Mouse (Mus musculus) stomach, embryonic 14.5 days (tissue): ENCODE data around the gene Foxr1. TPM values are rescaled to one million over a fixed set of nuclear protein-coding genes. Genes with fewer than 3 reads are reported as not detected.
"Not testable (repeated sequence)": the region's sequence is repeated elsewhere in the genome, so short reads cannot be mapped to it uniquely, and the experiment has no call there.

ENCODE experiments used
- ATAC-seq: fragments of 200-750 bp; cut with Nextera tagmentation; 2 replicates; pipeline ENCODE4 v1.8.0; 2017; ENCODE audit warnings: low read depth, moderate TSS enrichment; ENCODE audit not compliant: insufficient number of reproducible peaks, insufficient read depth, low FRiP score
- H3K27ac ChIP-seq: fragments of 300-500 bp; sonication (generic); 2 replicates; pipeline ENCODE4 v1.5.1; 2014; ENCODE audit warnings: mild to moderate bottlenecking, low read length, moderate library complexity, mixed read lengths
- H3K27me3 ChIP-seq: fragments of 300-500 bp; sonication (generic); 2 replicates; pipeline ENCODE4 v1.6.1; 2014; ENCODE audit warnings: low read length, control low read depth, mixed read lengths; ENCODE audit not compliant: control insufficient read depth, insufficient read depth
- H3K36me3 ChIP-seq: fragments of 300-500 bp; sonication (generic); 2 replicates; pipeline ENCODE4 v1.6.1; 2014; ENCODE audit warnings: mild to moderate bottlenecking, control low read depth, low read length, moderate library complexity, mixed read lengths; ENCODE audit not compliant: control insufficient read depth, insufficient read depth
- H3K4me1 ChIP-seq: fragments of 300-500 bp; sonication (generic); 2 replicates; pipeline ENCODE4 v1.6.1; 2014; ENCODE audit warnings: low read length, control low read depth, mixed read lengths; ENCODE audit not compliant: control insufficient read depth, insufficient read depth
- H3K4me2 ChIP-seq: fragments of 300-500 bp; sonication (generic); replicated peaks from 2 replicates; pipeline ENCODE4 v1.6.1; 2014; ENCODE audit warnings: low read depth, low read length, control low read depth
- H3K4me3 ChIP-seq: fragments of 300-500 bp; sonication (generic); 2 replicates; pipeline ENCODE4 v1.5.1; 2014; ENCODE audit warnings: low read depth, low read length, control low read depth
- H3K9ac ChIP-seq: fragments of 300-500 bp; sonication (generic); replicated peaks from 2 replicates; pipeline ENCODE4 v1.6.1; 2014; ENCODE audit warnings: low read depth, mild to moderate bottlenecking, control low read depth, low read length, moderate library complexity, mixed read lengths
- H3K9me3 ChIP-seq: fragments of 300-500 bp; sonication (generic); 2 replicates; pipeline ENCODE4 v1.6.1; 2016; ENCODE audit warnings: low read depth, low read length, control low read depth; ENCODE audit not compliant: control insufficient read depth
- WGBS: fragments of 180-500 bp; shearing (Covaris S2); extraction: QIAGEN DNeasy Blood & Tissue Kit; methylation state at CpG from one replicate; pipeline ENCODE4 v1.1.7; 2014; 5-methylcytosine and 5-hydroxymethylcytosine counted together
- polyA plus RNA-seq: library from polyadenylated mRNA; unstranded; fragments of >200 nt; fragmentation: Nextera tagmentation; extraction: Ambion mirVana; gene quantifications from 2 replicates; pipeline ENCODE4 v1.2.1, GENCODE M21; 2014

Gene Foxr1
- polyA plus RNA-seq, 1 experiment from 2014 or later = not detected

DNA sequence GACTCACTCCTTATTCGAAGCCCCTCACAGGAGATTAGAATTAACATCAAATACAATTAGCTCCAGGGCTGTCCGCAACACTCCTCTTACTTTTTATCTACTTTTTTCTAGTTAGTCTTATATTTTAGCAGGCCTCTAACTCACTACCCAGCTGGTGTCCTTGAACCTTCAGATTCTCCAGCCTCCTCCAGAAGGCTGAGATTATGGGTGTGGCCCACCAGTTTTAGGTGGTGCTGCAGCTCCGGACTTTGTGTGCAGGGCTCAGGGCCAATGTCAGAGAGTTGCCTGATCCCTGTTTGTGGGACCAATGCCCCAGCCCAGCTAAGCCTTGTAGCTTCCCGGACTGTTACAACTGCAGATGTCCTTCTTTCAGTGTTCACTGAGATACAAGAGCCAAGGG, 17.4 kb downstream of the Foxr1 start:
- Histone ChIP-seq H3K4me2 (no peak overlapping the region), H3K36me3 (no peaks in the 10 kb centered on the region), H3K9me3 (no peaks in the 10 kb centered on the region), H3K27me3 (no peaks in the 10 kb centered on the region), H3K4me3 (no peak overlapping the region), H3K4me1 (no peaks in the 10 kb centered on the region), H3K9ac (no peak overlapping the region), H3K27ac (no peak overlapping the region)
- ATAC-seq = no peak
- 74% methylated on average over 4 of the region's 4 CpGs for WGBS

DNA sequence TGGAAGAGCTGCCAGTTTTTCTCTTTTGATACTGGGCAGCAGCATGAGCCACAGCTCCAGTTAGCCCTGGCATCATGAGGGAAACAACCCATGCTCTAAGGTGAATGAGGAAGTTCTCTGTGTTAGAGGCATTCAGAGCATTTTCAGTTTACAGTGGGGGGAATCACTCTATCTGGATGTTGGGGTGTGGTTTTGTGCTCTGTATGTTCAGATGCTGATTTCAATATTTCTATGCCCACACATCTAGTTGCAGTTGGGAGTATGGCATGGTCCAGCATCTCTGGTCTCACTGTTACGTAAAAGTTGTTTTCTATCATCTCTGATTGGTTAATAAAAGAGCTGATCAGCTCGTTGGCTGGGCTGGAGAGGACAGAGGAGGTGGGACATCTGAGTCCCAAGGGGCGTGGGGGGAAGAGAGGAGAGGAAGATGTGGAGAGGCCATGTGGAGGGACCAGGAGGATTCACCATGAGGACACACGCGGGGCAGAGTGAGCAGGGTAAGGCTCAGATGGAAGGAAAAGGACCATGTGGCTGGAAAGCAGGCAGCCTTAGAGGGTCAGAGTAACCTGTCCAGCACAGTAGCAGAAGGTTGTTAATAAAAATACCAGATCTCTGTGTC, 20.5 kb downstream of the Foxr1 start:
- WGBS = 71% methylated on average over 5 of the region's 5 CpGs
- Histone ChIP-seq H3K27me3 (no peaks in the 10 kb centered on the region), H3K4me1 (peaks cover 4% of the 10 kb centered on the region)

DNA sequence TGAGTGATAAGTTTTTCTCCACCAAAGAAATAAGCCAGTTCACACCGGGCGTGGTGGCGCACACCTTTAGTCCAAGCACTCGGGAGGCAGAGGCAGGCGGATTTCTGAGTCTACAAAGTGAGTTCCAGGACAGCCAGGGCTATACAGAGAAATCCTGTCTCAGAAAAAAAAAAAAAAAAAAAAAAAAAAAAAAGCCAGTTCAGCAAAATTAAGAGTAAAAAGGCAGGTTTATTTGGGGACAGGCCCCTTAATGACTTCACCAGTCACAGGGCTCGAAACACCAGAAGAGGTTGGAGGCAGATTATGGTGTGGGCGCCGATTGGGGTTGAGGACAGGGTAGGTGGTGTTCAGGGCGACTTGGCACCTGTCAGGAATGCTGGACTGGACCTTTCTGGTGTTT, 21.2 kb downstream of the Foxr1 start:
- not testable (repeated sequence) for H3K27ac ChIP-seq, H3K9me3 ChIP-seq, H3K9ac ChIP-seq, H3K4me1 ChIP-seq, H3K4me3 ChIP-seq, H3K4me2 ChIP-seq, H3K27me3 ChIP-seq, H3K36me3 ChIP-seq, ATAC-seq
- 91% methylated on average over 9 of the region's 9 CpGs for WGBS

More for the DNA sequence above, 20.5 kb downstream of the Foxr1 start:
- Histone ChIP-seq H3K9ac (no peak overlapping the region), H3K36me3 (no peaks in the 10 kb centered on the region), H3K27ac (no peak overlapping the region), H3K9me3 (no peaks in the 10 kb centered on the region), H3K4me3 (no peak overlapping the region), H3K4me2 (no peak overlapping the region)
- no peak for ATAC-seq

- H3K4me2 ChIP-seq = peak within 1 kb of the TSS; percentile 85
- 76% methylated on average over 14 of the region's 14 CpGs for WGBS
- H3K27ac ChIP-seq = peak within 1 kb of the TSS; percentile 63; the same call in 1 of the 2 replicates
- H3K4me3 ChIP-seq = peak within 1 kb of the TSS; percentile 88
- peaks cover 4% of the 10 kb centered on the region for H3K4me1 ChIP-seq
- H3K9me3 ChIP-seq = no peaks in the 10 kb centered on the region
- ATAC-seq = no peak
- H3K9ac ChIP-seq = peak within 1 kb of the TSS; percentile 83
- H3K27me3 ChIP-seq = no peaks in the 10 kb centered on the region
- H3K36me3 ChIP-seq = peaks cover 5% of the 10 kb centered on the region; the same call in 1 of the 2 replicates
Observed at GRCm38 (mm10) chr9:44418519-44419385, 22.2 kb downstream of the Foxr1 start, which contains the start of gene Ccdc84. Gene Ccdc84 (minus strand): TSS chr9:44418569.

- H3K27ac ChIP-seq = peak overlapping the region; percentile 63; the same call in 1 of the 2 replicates
- under 1% methylated on average over 38 of the region's 38 CpGs for WGBS
- peak; percentile 91 for ATAC-seq
- H3K36me3 ChIP-seq = peaks cover 10% of the 10 kb centered on the region
- peaks cover 4% of the 10 kb centered on the region for H3K4me1 ChIP-seq
- peak overlapping the region; percentile 83 for H3K9ac ChIP-seq
- H3K4me2 ChIP-seq = peak overlapping the region; percentile 85
- H3K4me3 ChIP-seq = peak overlapping the region; percentile 88
- no peaks in the 10 kb centered on the region for H3K9me3 ChIP-seq
- no peaks in the 10 kb centered on the region for H3K27me3 ChIP-seq
Observed at GRCm38 (mm10) chr9:44417892-44418363, 23.0 kb downstream of the Foxr1 start.

DNA sequence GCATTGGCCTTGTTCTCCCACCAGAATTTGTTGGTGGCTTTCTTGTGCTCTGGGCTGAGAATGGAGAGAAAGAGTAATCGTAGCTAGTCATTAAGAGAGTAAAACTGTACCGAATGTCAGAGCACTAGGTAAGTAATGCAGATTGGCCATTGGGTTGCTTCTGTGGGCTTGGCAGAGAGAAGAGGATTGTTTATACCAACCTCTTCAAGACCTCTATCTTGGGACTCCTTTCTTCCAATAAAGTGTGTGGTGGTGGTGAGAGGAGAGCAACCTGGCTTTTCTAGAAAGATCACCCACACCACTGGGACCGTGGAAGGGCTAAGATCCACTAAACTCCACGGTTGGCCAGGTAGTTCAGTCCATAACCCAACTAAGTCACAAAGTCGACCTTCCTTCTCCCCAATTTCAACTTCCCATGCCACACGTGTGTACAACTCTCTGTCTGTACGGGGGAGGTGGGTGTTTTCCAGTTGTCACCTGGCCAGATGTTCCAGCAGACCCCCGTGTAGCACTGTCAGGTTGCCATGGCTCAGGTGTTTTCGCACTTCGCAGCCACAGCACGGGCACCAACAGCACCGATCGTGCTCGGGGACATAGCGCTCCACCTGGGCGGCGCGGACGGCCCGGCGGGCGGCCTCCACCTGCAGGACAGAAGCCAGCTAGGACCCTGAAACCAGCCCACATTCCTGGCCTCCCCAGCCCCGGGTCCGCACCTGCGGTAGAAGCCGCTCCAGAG, 23.6 kb downstream of the Foxr1 start:
- Histone ChIP-seq H3K4me1 (peaks cover 4% of the 10 kb centered on the region), H3K27me3 (no peaks in the 10 kb centered on the region), H3K4me2 (peak overlapping the region; percentile 85), H3K9me3 (no peaks in the 10 kb centered on the region), H3K36me3 (peaks cover 16% of the 10 kb centered on the region), H3K9ac (peak overlapping the region; percentile 83), H3K4me3 (peak overlapping the region; percentile 88), H3K27ac (peak overlapping the region; percentile 63; the same call in 1 of the 2 replicates)
- 7% methylated on average over 26 of the region's 26 CpGs for WGBS
- ATAC-seq = peak; percentile 61

GRCm38 (mm10) chr9:44412781-44413180, 28.2 kb downstream of the Foxr1 start:
- WGBS = 77% methylated on average over 2 of the region's 2 CpGs
- peaks cover 51% of the 10 kb centered on the region for H3K36me3 ChIP-seq

DNA sequence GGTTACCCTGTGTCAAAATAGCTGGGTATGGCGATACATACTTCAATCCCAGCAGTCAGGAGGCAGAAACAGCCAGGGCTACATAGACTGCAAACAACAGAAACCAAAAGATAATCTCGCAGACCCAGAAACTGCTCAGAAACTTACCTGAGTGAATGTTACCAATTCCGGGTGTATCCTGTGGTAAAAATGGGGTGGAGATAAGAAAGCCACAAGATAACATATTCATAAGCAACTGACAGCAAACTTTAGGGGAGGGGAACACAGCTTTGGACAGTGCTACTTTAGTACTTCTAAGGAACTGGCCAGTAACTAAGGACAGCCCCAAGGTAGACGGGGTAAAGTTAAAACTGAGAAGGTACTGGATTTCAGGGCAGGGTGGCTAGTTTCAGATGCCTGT, 28.6 kb downstream of the Foxr1 start:
- H3K4me1 ChIP-seq = peaks cover 4% of the 10 kb centered on the region
- no peaks in the 10 kb centered on the region for H3K27me3 ChIP-seq
- no peak overlapping the region for H3K4me2 ChIP-seq
- no peak overlapping the region for H3K4me3 ChIP-seq
- H3K9me3 ChIP-seq = no peaks in the 10 kb centered on the region
- whole genome bisulfite sequencing = 77% methylated on average over 4 of the region's 4 CpGs
- no peak overlapping the region for H3K9ac ChIP-seq
- peaks cover 51% of the 10 kb centered on the region for H3K36me3 ChIP-seq
- no peak overlapping the region for H3K27ac ChIP-seq
- ATAC-seq = no peak

More at GRCm38 (mm10) chr9:44412781-44413180, 28.2 kb downstream of the Foxr1 start:
- Histone ChIP-seq H3K4me3 (no peak overlapping the region), H3K27ac (no peak overlapping the region), H3K27me3 (no peaks in the 10 kb centered on the region), H3K4me2 (no peak overlapping the region), H3K4me1 (peaks cover 4% of the 10 kb centered on the region), H3K9me3 (no peaks in the 10 kb centered on the region), H3K9ac (no peak overlapping the region)
- no peak for ATAC-seq
